Mouse (Mus musculus) urinary bladder, postnatal 25 days (tissue): ENCODE results near the gene Slc24a4.
A peak's percentile ranks its signal among the peaks of the same experiment; 100 is the strongest.

Experiments used
- DNase-seq: peaks from one replicate; pipeline ENCODE4 v3.0.0; 2022; ENCODE audit warnings: low spot score

Slc24a4 gene

DNA sequence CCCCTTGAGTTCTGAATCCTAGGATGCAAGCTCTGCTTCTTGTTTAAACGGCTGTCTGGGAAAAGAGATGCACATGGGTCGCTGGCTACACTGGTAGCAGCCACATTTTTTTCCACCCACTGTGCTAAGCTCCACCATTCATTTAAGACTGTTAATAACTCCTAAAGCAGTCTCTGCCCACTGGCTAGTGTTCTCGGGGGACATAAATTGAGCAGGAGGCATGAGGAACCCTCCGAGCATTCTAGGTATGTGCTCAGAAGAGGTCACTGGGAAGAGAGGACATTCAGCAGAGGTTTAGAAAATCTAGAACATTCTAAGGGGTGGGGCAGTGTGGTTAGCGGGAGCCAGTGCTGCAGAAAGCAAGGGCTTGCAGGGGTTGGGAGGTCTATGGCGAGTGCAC is 156.8 kb downstream of the Slc24a4 start:
- no peak for DNase-seq

DNA sequence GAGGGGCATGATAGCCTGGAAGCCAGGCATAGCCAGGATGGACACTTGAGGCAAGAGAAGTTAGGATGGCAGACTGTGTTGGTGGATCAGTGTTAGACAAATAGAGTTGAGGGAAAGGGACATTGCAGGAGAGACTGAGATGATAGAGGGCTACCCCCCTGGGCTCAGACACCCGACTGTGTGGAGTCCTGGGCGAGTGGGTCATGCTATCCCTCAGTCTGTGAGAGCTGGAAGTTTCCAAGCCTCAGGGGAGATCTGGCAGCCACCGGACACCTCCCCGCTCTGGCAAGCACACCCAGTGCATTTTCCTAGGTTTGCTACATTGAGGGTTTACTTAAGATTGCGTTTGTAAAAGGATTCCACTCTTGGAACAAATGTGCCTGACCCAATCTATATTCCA is 157.2 kb downstream of the Slc24a4 start:
- no peak for DNase-seq

GRCm38 (mm10) chr12:102286681-102287414 is 158.3 kb downstream of the Slc24a4 start:
- DNase-seq, result peak; percentile 48

GRCm38 (mm10) chr12:102287904-102288602 is 159.5 kb downstream of the Slc24a4 start:
- DNase-seq, result no peak

DNA sequence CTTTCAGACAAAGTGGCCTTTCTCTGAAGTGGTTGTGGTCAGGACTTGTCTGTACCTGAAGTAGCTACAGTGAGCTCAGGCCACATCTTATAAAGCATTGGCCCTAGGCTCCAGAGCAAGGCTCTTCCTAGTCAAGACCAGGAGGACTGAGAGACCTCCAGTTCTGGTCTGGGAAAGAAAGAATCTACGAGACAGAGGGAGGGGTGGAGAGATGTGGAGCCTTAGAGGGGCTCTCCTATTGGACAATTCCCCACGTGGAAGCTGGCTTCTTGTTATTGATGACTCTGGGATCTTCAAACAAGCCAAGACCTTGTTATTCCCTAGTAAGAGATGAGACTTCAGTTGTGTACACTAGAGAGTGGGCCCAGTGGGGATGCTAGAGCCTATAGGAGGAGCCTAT is 160.3 kb downstream of the Slc24a4 start:
- no peak for DNase-seq

GRCm38 (mm10) chr12:102289568-102289967 is 161.0 kb downstream of the Slc24a4 start:
- DNase-seq, result no peak

GRCm38 (mm10) chr12:102290662-102291061 is 162.1 kb downstream of the Slc24a4 start:
- DNase-seq, result no peak

GRCm38 (mm10) chr12:102291686-102292085 is 163.2 kb downstream of the Slc24a4 start:
- no peak for DNase-seq

GRCm38 (mm10) chr12:102292501-102293215 is 164.1 kb downstream of the Slc24a4 start:
- no peak for DNase-seq

DNA sequence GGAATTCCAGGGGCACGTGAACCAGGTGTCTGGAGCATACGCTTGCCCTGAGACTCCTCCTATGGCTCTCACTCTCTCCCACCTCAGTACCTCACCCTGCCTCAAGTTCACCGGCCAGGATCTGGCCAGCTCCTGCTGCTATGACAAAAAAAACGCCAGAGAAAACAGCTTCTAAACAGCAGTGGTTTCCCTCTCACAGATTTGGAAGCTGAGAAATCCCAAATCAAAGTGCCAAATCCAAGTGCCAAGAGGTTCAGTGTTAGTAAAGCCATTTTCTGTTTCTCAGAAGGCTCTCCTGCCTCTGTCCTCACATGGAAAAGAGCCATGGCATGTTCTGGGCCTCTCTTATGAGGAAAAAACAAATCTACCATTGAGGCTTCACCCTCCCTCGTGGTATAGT is 166.1 kb downstream of the Slc24a4 start:
- no peak for DNase-seq

DNA sequence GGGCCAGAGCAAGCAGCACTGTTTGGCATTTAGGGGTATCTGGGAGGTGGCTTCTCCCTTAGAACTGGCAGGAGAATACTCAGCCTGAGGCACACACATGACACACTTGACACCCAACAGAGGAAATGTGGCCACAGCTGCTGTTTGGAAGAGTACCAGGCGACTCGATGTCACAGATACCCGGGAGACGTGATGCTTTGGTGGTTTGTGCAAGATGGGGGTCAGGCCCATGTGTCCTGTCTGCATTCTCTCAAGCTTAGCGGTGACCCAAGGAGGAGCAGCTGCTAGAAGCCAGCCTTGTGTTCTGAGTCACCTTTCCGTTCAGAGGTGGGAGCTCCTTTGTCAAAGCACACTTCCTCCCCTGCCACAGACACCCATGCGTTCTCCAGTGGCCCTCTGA is 166.7 kb downstream of the Slc24a4 start:
- no peak for DNase-seq

DNA sequence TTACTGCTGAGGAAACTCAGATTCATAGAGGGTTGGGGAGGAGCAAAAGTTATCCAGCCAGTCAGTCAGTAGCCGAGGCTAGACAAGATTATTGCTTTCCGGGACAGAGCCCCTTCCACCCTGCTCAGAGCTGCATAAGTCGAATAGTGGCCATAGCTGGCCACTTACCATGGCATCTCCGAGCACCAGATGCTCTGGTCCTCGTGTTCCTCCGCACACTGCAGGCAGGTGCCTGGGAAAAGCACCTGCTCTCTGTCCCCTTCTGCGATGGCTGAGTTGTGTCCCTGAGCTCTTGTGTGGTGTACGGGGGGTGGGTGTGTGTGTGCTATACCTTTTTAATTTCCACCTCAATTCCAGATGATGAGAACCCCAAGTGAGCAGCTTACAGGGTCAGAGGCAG is 167.1 kb downstream of the Slc24a4 start:
- DNase-seq, result no peak

DNA sequence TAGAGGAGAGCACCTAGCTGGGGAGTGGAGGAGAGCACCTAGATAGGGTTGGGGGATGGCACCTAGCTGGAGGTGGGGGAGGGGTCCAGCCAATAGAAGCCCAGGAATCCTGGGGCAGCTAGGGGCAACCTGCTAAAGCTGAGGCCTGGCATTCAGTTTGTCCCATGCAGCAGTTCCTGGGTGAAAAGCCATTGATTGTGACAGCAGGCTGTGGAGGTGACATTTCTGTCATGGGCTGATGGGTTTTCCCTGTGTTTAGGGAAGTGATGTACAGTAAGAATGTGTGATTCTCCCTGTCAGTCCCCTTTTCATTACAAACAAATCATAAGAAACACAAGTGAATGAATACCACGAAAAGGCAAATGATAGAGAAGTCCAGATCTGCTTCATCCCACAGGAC is 167.8 kb downstream of the Slc24a4 start:
- no peak for DNase-seq

DNA sequence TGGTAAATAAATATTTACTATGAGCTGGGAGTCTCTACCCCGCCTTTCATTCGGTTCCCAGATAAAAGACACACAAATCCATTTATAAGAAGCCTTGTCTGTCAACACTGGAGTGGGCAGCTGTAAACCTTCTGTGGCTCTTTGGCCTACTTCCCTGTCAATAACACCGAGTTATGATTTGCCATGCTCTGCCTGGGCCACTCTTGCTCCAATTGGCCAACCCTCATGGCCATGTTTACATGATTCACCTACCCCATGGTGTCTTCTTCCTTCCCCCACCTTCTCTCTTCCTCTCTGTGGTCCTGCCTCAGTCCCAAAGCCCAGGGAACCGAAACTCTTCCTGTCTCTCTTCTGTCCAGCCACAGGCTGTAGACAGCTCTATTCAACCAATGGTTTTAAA is 168.4 kb downstream of the Slc24a4 start:
- DNase-seq, result no peak

GRCm38 (mm10) chr12:102299209-102299608 is 170.7 kb downstream of the Slc24a4 start:
- DNase-seq, result no peak

DNA sequence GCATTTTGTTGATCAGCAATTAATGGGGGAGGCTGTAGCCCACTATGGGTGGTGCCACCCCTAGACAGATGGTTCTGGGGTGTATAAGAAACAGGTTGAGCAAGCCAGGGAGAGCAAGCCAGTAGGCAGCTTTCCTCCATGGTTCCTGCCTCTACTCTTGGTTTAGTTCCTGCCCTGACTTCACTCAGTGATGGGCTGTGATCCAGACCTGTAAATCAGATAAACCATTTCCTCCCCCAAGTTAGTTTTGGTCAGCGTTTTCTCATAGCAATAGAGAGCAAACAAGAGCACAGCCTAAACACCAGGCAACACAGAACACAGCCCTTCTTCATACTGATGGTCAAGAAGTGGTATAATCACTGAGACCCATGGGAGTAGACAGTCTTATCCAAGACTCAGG is 173.1 kb downstream of the Slc24a4 start:
- DNase-seq, result no peak

DNA sequence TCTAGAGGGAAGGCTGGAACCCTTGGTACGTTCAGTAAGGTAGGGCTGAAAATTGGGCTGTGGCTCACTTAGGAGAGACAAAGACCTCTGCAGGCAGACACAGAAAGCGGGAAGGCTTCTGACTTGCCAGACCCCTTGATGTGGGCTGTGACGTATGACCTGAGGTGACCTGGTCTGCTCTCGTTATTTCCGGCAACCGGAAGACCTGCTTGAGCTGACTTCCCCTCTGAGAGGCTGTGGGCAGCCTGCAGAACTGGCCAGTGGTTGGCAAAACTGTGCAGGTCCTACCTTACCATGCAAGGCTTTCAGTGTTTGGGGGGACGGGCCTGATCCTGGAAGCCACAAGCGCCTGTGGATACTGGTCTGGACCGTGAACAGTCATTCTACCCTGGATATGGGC is 173.8 kb downstream of the Slc24a4 start:
- DNase-seq, result no peak

GRCm38 (mm10) chr12:102302831-102303351 is 174.4 kb downstream of the Slc24a4 start:
- DNase-seq, result no peak

DNA sequence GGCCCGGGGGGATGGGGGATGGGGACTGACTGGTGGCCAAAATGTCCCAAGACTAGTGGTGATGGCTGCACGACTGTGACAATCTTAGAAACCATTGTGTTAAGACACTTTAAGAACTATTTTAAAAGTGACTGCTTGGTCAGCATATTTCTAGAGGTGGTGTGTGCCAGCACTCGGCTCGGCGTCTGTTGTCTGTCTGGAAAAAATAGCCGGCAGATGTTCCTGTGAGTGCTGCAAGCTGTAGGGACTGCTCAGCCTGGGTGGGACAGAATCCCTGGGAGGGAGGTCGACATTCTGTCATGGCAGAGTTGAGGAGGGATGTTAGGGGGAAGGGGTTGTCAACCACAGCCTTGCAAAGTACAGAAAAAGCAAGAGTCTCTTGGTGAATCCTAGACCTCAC is 175.3 kb downstream of the Slc24a4 start:
- DNase-seq, result no peak

DNA sequence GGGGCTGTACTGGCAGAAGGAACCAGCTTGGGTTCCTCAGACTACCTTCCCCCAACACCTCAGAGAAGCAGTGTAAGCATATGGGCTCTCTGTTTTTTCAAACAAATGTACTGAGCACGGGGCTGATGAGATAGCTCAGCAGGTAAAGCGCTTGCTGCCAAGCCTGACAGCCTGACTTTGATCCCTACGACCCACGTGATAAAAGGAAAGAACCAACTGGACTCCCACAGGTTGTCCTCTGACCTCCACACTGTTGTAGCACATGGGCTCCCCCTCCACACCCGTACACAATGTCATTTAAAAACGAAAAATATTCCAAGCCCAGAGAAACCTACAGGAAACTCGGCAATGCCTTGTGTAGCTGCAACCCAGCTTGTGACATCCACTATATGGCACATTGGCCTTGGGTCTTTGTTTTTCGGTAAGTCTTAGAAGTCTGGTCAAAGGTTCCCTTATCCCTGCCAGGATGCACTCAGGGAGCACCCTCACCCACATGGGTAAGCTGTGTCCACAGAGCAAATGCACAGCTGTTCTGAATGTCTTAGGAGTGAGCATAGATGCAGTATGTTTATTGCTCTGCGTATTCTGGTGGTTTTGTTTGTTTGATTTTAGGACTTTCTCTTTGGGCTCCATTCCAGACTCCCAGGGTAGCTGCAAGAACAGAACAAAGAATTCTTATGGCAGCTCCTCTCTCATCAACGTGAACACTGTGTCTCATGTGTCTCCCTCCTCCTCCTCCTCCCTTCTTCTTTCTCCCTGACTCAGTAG is 176.7 kb downstream of the Slc24a4 start:
- no peak for DNase-seq

- no peak for DNase-seq
Observed at GRCm38 (mm10) chr12:102308001-102308456, 179.5 kb downstream of the Slc24a4 start.

DNA sequence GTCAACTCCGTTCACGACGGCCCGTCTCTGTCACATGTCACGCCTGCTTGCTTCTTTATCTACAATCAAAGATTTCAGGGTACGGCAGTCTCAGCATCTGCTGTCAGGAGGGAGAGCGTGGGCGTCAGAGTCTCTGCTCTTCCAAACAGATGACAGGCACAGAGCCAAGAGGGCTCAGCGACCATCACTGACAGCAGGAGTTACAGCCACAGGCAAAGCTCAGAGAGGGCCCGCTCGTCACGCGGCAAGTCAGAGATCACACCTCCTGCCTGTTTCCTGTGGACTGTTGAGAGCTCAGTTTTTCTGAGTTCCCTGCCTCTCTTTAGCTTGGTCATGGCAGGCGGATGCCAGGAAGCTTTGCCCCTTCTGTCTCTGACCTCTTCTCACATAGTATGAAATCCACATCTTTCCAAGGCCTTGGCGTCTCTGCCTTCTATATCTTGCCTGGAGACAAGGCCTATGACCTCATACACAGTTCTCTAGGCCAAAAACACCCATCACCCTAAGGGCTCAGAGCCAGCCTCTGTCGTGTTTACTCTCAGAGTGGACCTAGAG is 180.0 kb downstream of the Slc24a4 start:
- DNase-seq, result no peak
